Mouse (Mus musculus): Measurements from ENCODE around the gene Pank3. TPM values are rescaled to one million over a fixed set of nuclear protein-coding genes. Genes with fewer than 3 reads are reported as not detected.
A peak's percentile ranks its signal among the peaks of the same experiment; 100 is the strongest.
"Not testable (repeated sequence)": the region's sequence is repeated elsewhere in the genome, so short reads cannot be mapped to it uniquely, and the experiment has no call there.

The Pank3 gene
- total RNA-seq, 2 experiments from 2014 or later = 4.2 to 10.1 TPM

DNA sequence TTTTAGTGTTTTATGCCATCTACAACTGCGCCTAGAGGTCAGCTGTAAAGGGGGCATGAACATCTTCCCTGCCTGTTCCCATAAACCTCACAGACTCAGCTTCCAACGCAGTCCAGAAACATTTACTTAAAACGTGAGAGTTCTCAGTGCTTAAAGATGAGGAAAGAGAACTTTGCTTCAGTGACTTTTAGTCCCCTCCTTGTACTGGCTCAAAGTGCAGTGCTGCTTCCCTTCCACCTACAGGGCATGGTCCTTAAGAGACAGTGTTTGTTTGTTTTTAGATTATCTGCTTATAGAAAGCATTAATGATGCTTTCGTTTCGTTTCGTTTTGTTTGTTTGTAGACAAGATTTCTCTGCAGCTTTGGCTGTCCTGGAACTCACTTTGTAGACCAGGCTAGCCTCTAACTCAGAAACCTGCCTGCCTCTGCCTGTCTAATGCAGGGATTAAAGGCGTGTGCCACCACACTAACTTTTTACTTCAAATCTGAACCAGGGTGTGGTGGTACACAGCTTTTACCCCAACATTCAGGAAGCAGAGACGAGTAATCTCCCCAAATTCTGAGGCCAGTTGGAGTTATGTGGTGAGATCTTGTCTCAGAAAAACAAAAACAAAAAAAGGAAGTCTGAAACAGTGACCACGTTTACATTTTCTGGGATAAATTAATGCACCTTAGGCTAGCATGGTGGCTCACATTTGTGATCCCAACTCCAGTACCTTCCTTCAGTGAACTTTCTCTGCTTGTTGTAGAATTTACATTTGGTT lies 1.6 kb downstream of the Pank3 start:
- no peak for ATAC-seq (replicated peaks; ENCODE audit: low FRiP score, poor library complexity, severe bottlenecking)

DNA sequence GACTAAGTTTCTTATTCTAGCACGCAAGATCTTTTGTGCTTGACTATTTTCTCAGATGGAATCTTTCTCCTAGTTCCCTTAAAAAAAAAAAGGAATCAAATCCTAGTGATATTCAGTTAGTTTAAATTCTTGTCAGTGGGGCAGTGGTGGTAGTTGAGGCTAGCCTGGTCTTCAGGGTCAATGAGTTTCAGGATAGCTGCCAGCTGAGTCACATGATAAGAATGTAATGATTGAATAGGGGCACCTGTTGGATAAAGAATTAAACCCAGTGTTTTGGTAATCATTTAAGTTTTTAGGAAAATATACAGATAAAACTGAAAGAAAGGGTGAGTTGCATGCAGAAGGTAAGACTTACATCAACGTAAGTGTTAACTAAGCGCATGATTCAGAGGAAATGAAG lies 6.3 kb downstream of the Pank3 start:
- ATAC-seq (replicated peaks; ENCODE audit: low FRiP score, poor library complexity, severe bottlenecking) = no peak

DNA sequence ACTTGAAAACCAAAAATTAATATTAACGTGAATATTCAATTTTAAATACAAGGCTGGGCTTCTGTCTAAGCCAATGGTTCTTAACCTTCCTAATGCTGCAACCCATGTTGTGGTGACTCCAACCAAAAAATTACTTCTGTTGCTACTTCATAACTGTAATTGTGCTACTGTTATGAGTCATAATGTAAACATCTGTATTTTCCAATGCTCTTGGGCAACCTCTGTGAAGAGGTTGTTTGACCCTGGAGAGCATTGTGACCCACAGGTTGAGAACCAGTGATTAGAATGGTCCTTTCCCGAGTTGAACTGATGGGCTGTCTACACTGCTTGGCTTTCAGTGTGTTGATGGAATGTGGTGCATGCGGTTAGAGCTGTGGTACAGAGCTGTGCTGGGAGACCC lies 7.2 kb downstream of the Pank3 start:
- no peak for ATAC-seq (replicated peaks; ENCODE audit: low FRiP score, poor library complexity, severe bottlenecking)

GRCm38 (mm10) chr11:35780336-35780735 lies 11.1 kb downstream of the Pank3 start:
- ATAC-seq (replicated peaks; ENCODE audit: low FRiP score, poor library complexity, severe bottlenecking) = no peak

DNA sequence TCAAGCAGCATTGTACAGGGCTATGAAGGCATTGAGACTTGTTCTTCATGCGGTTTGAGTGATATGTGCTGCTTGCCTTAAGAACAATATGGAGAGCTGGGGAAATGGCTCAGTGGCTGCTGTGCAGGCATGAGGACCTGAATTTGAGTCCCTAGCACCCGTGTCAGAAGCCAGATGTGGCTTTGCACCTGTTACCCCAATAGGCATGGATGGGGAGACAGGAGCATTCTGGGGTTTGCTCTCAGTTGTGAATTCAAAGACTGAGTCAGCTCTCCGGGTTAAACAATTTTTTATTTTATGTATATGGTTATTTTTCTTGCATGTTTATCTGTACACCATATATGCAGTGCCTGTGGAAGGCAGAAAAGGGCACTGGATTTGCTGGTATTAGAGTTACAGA lies 13.2 kb downstream of the Pank3 start:
- ATAC-seq (replicated peaks; ENCODE audit: low FRiP score, poor library complexity, severe bottlenecking) = no peak

DNA sequence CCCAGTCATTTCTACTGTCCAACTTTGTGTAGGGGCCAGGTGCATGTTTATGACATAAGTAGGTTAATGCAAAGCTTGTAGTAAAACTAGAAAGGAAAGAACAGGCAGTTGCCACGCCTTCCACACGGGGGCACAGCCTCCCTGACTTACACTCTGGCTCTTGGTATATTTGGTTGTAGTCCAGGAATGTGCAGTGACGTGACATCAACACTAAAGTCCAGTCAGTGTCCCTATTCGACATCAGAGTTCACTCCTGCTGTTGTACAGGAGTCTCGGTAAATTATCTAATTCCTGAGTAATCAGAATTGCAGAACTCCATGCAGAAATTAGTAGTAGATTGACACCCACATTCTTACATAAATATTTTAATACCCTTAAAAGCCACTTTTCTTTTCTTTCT lies 13.8 kb downstream of the Pank3 start:
- no peak for ATAC-seq (replicated peaks; ENCODE audit: low FRiP score, poor library complexity, severe bottlenecking)

DNA sequence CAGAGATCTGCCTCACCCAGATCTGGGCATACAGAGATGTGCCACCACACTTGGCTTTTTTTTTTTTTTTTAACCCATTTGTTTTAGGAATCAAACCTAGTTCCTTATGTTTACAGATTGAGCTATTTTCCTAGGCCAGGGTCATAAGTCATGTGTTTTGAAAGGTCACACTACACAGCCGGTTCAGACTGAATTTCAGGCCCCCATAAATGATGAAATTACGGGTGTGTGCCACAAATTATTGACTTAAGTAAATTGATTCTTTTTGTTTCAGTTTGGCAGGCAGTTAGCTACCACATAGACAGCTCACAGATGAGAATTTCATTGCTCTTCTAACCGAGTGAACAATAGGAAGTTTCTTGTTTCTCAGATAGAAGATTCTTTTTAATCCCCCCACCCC lies 14.7 kb downstream of the Pank3 start:
- no peak for ATAC-seq (replicated peaks; ENCODE audit: low FRiP score, poor library complexity, severe bottlenecking)

- no peak for ATAC-seq (replicated peaks; ENCODE audit: low FRiP score, poor library complexity, severe bottlenecking)
These were observed 15.3 kb downstream of the Pank3 start for GRCm38 (mm10) chr11:35784537-35784936.

DNA sequence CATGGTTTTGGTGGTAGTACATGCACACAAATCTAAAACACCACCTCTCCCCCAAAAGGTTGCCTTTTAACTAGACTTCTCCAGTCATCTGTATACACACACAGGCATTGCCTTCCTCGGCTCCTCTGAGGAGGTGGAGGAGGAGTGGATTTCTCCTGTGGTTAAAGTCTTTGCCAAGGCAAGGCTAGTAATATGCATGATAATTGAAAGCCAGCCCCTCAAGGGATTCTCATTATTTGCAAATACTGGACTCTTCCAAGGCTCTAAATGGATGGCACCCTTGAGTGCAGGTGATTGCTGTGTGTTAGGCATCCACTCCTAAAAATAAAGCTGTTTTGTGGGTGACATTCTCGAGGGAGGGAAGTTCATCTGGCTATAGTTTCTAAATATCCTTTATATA lies 19.2 kb downstream of the Pank3 start:
- ATAC-seq (replicated peaks; ENCODE audit: low FRiP score, poor library complexity, severe bottlenecking) = no peak

GRCm38 (mm10) chr11:35792800-35793199 lies 23.5 kb downstream of the Pank3 start:
- not testable (repeated sequence) for ATAC-seq (replicated peaks; ENCODE audit: low FRiP score, poor library complexity, severe bottlenecking)

- ATAC-seq (replicated peaks; ENCODE audit: low FRiP score, poor library complexity, severe bottlenecking) = no peak
These were observed 28.6 kb downstream of the Pank3 start for GRCm38 (mm10) chr11:35797751-35798494.

DNA sequence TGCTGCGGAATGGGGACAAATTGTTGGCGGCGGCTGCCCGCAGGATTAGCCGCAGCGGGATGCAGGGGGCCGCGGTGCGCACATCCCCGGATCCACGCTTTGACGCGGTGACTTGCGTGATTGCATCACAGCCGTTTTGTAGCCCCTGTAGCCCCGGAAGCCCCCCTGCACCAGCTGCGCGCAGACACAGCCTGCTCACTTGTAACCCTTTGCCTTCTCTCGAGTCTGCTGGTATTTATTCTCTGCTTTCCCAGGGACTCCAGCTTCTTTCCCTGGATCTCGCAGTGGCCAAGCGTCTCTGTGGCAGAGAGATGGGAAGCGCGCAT lies 29.2 kb downstream of the Pank3 start:
- no peak for ATAC-seq (replicated peaks; ENCODE audit: low FRiP score, poor library complexity, severe bottlenecking)

GRCm38 (mm10) chr11:35798874-35799273 lies 29.6 kb downstream of the Pank3 start, which contains the start of gene Fbll1:
Gene Fbll1, minus strand, starts transcription at chr11:35798884.
- ATAC-seq (replicated peaks; ENCODE audit: low FRiP score, poor library complexity, severe bottlenecking) = no peak

DNA sequence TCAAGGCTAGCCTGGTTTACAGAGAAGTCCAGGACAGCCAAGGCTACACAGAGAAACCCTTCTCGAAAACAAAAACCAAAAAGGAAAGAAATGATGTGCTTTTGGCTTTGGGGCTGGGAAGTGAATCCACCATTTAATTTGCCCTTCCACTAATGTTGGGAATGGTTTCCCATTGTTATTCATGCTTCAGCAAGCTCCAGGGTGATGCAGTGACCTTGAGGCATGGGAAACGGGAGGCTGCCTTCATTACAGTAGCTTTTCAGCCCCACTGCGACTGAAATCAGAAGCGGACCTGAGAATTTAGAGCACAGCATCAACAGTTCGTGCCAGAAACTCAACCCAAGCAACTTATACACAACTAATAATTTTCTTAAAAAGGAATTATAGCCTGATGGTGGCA lies 32.0 kb downstream of the Pank3 start:
- ATAC-seq (replicated peaks; ENCODE audit: low FRiP score, poor library complexity, severe bottlenecking) = no peak

DNA sequence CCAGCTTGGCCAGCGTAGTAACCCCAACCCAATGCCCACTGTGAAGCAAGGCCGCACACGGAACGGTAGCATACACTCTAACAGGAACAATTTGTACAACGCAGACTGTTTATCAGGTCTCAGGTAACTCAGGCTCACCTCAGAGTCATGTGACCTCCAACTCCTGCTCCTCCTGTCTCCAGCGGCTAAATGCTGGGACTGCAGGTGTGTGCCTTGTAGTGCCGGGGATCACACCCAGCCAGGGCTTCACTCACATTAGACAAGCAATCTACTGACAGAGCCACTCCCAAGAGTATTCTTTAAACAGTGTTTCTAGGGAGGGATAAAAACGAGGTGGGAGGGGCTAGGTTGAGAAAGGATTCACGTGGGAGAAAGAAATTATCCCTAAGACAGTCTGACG lies 42.2 kb downstream of the Pank3 start:
- no peak for ATAC-seq (replicated peaks; ENCODE audit: low FRiP score, poor library complexity, severe bottlenecking)

DNA sequence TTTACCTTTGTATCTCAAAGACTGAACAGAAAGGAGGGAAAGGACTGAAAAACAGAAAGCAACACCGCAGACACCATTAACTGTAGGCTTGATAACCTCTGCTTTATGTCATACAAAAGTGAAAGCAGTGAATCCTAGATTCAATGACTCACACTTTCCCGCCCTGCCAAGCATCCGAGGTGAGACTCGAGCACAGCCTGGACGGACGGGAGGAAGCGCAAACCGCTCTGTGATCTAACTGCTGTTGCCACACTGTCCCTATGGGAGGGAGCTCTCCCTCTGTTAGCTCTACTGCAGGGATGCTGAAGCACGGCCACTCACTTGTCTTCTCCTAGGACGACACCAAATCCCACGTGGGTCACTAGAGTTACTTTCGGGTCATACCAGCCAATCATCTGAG lies 47.0 kb downstream of the Pank3 start:
- no peak for ATAC-seq (replicated peaks; ENCODE audit: low FRiP score, poor library complexity, severe bottlenecking)

GRCm38 (mm10) chr11:35827714-35828113 lies 58.4 kb downstream of the Pank3 start:
- ATAC-seq (replicated peaks; ENCODE audit: low FRiP score, poor library complexity, severe bottlenecking) = no peak

DNA sequence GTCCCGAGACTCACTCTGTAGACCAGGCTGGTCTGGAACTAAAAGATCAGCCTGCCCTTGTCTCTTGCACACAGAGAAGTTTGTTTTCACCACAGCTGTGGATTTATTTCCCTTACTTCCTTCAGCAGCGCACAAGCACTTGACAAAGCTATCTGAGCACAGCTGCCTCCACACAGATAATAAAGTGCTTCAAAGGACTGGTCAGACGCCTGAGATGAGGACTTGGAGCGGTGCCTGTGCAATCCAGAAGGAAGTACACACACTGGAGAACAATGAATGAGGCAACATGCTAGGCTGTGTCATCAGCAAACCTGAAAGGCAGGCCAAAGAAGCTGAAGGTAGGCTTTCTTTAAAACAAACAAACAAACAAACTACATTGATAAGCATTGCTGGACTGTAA lies 62.9 kb downstream of the Pank3 start:
- no peak for ATAC-seq (replicated peaks; ENCODE audit: low FRiP score, poor library complexity, severe bottlenecking)

- no peak for ATAC-seq (replicated peaks; ENCODE audit: low FRiP score, poor library complexity, severe bottlenecking)
These were observed 64.0 kb downstream of the Pank3 start for GRCm38 (mm10) chr11:35833270-35833669.

GRCm38 (mm10) chr11:35834022-35834760 lies 64.9 kb downstream of the Pank3 start, which contains the start of gene Rars:
Gene Rars, minus strand, starts transcription at chr11:35834506.
- peak; percentile 91 for ATAC-seq (replicated peaks; ENCODE audit: low FRiP score, poor library complexity, severe bottlenecking)

Measured in erythroblast, adult 5-6 weeks (primary cell).